ENCODE assay signal across 17 mouse cellular contexts in the genomic region with DNA sequence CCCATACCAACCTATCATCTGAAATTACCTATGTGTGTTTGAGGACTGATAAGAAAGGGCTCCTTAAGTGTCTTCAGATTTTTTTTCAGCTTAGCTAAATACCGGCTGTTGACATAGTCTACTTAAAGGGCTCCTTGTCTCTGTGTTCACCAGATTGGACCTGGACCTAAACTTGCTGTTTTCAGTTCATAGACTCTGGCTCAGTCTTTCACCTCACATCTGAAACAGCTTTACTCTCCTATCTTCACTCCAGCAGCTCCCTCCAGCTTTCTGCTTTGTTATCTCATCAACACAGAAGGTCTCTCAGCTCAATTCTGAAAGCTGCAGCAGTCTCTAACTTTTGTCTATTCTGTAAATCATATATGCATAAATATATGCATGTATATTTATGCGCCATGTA.
"Had no signal": no experiment of that assay in that cellular context is flagged by ENCODE, and none has a peak within 500 bp of the region (broad histone marks: within the 10 kb centered on the region; RNA-seq: fewer than 3 reads in every experiment).

No protein-coding gene starts in this region.

- H3K36me3 ChIP-seq: lung, embryonic 15.5 days; midbrain, embryonic 13.5 days; midbrain, embryonic 15.5 days; neural tube, embryonic 12.5 days; stomach, embryonic 15.5 days had no signal

- H3K4me3 ChIP-seq: lung, embryonic 15.5 days; megakaryocyte, embryonic 14.5 days; midbrain, embryonic 13.5 days; midbrain, embryonic 15.5 days; neural tube, embryonic 12.5 days; stomach, embryonic 15.5 days had no signal

- H3K27me3 ChIP-seq: lung, embryonic 15.5 days; megakaryocyte, embryonic 14.5 days; midbrain, embryonic 13.5 days; midbrain, embryonic 15.5 days; neural tube, embryonic 12.5 days; stomach, embryonic 15.5 days had no signal

- DNase-seq: lung, adult 2 months; lung, postnatal 14 days; lung, postnatal 36 days; right cerebral cortex, postnatal 14 days; thymus, adult 2 months; thymus, postnatal 25 days; thymus, postnatal 4 days had no signal

- H3K4me1 ChIP-seq: lung, embryonic 15.5 days; megakaryocyte, embryonic 14.5 days; midbrain, embryonic 13.5 days; midbrain, embryonic 15.5 days; neural tube, embryonic 12.5 days; stomach, embryonic 15.5 days had no signal

- H3K4me2 ChIP-seq: lung, embryonic 15.5 days; midbrain, embryonic 11.5 days; midbrain, embryonic 13.5 days; midbrain, embryonic 15.5 days; neural tube, embryonic 12.5 days; stomach, embryonic 15.5 days had no signal

- ATAC-seq: lung, postnatal 0 days; midbrain, embryonic 13.5 days; midbrain, embryonic 15.5 days had no signal

- H3K9me3 ChIP-seq: lung, embryonic 15.5 days; megakaryocyte, embryonic 14.5 days; midbrain, embryonic 13.5 days; neural tube, embryonic 12.5 days; stomach, embryonic 15.5 days had no signal

- H3K27ac ChIP-seq: lung, embryonic 15.5 days; macrophage; midbrain, embryonic 13.5 days; midbrain, embryonic 15.5 days; neural tube, embryonic 12.5 days; stomach, embryonic 15.5 days; stomach, postnatal 0 days had no signal

- H3K9ac ChIP-seq: lung, embryonic 15.5 days; midbrain, embryonic 13.5 days; midbrain, embryonic 15.5 days; neural tube, embryonic 12.5 days; stomach, embryonic 15.5 days had no signal
